Mouse (Mus musculus) G1E (cell line): ENCODE measurements around the gene Gon4l.
"Not testable (repeated sequence)": the region's sequence is repeated elsewhere in the genome, so short reads cannot be mapped to it uniquely, and the experiment has no call there.

Experiments
- CTCF ChIP-seq: IDR thresholded peaks from 2 replicates; pipeline ENCODE4 v1.5.1; 2012; ENCODE audit warnings: low read depth, low read length, inconsistent platforms, mixed read lengths
- GATA1 ChIP-seq: IDR thresholded peaks from 2 replicates; pipeline ENCODE4 v1.6.1; 2012; ENCODE audit warnings: borderline replicate concordance, low read length, inconsistent platforms, mixed read lengths
- POLR2AphosphoS5 ChIP-seq: IDR thresholded peaks from 2 replicates; pipeline ENCODE4 v1.6.1; 2012; ENCODE audit warnings: low read depth, low read length, inconsistent platforms; ENCODE audit not compliant: insufficient replicate concordance
- TAL1 ChIP-seq: conservative IDR thresholded peaks from 2 replicates; pipeline ENCODE4 v1.6.1; 2012; ENCODE audit warnings: low read depth, low read length, inconsistent platforms, mixed read lengths

GRCm38 (mm10) chr3:88834951-88835491 lies at the start of gene Gon4l:
- not testable (repeated sequence) for TF ChIP-seq CTCF, GATA1, TAL1, POLR2AphosphoS5
